Mouse (Mus musculus) liver, embryonic 15.5 days (tissue): ENCODE measurements at regions not wholly inside any gene's neighbourhood (a gene's known extent, or its start where the extent isn't known, plus 50 kb on each side); places are given as distances from the start of the nearest gene placed in this dataset.

Source experiments
- ATAC-seq: fragments of 200-750 bp; cut with Nextera tagmentation; 2 replicates; pipeline ENCODE4 v1.8.0; 2017; ENCODE audit warnings: moderate number of reproducible peaks, mild to moderate bottlenecking, moderate library complexity; ENCODE audit not compliant: insufficient read depth
- H3K27ac ChIP-seq: fragments of 300-500 bp; sonication (generic); replicated peaks from 2 replicates; pipeline ENCODE4 v1.5.1; 2015; ENCODE audit warnings: mild to moderate bottlenecking, inconsistent platforms
- H3K27me3 ChIP-seq: fragments of 300-500 bp; sonication (generic); 2 replicates; pipeline ENCODE4 v1.6.1; 2015; ENCODE audit warnings: mild to moderate bottlenecking, inconsistent platforms
- H3K36me3 ChIP-seq: fragments of 300-500 bp; sonication (generic); replicated peaks from 2 replicates; pipeline ENCODE4 v1.6.1; 2015; ENCODE audit warnings: moderate library complexity, mild to moderate bottlenecking, inconsistent platforms
- H3K4me1 ChIP-seq: fragments of 300-500 bp; sonication (generic); replicated peaks from 2 replicates; pipeline ENCODE4 v1.6.1; 2015; ENCODE audit warnings: inconsistent platforms
- H3K4me2 ChIP-seq: fragments of 300-500 bp; sonication (generic); 2 replicates; pipeline ENCODE4 v1.6.1; 2015; ENCODE audit warnings: moderate library complexity, mild to moderate bottlenecking, inconsistent platforms
- H3K4me3 ChIP-seq: fragments of 300-500 bp; sonication (generic); replicated peaks from 2 replicates; pipeline ENCODE4 v1.5.1; 2015; ENCODE audit warnings: mild to moderate bottlenecking, inconsistent platforms
- H3K9ac ChIP-seq: fragments of 300-500 bp; sonication (generic); 2 replicates; pipeline ENCODE4 v1.6.1; 2015; ENCODE audit warnings: moderate library complexity, mild to moderate bottlenecking, inconsistent platforms
- H3K9me3 ChIP-seq: fragments of 300-500 bp; sonication (generic); replicated peaks from 2 replicates; pipeline ENCODE4 v1.6.1; 2016; ENCODE audit warnings: inconsistent platforms
- WGBS: fragments of 180-500 bp; shearing (Covaris S2); methylation state at CpG from one replicate; pipeline ENCODE4 v1.1.7; 2015; ENCODE audit warnings: mixed read lengths; ENCODE audit not compliant: insufficient replicate concordance; 5-methylcytosine and 5-hydroxymethylcytosine counted together

GRCm38 (mm10) chr11:64884518-64884917, 94.3 kb upstream of the Elac2 start:
- Histone ChIP-seq H3K9me3 (no peaks in the 10 kb centered on the region), H3K27ac (no peak overlapping the region), H3K36me3 (no peaks in the 10 kb centered on the region), H3K4me1 (peaks cover 6% of the 10 kb centered on the region; the same call in 1 of the 2 replicates), H3K4me2 (no peak overlapping the region), H3K4me3 (no peak overlapping the region), H3K9ac (no peak overlapping the region), H3K27me3 (peaks cover 36% of the 10 kb centered on the region)
- ATAC-seq = no peak
- 30% methylated on average over 2 of the region's 2 CpGs for WGBS

- Histone ChIP-seq H3K4me2 (no peak overlapping the region), H3K27me3 (peaks cover 21% of the 10 kb centered on the region; the same call in 1 of the 2 replicates), H3K9me3 (no peaks in the 10 kb centered on the region), H3K4me3 (no peak overlapping the region), H3K27ac (no peak overlapping the region), H3K9ac (no peak overlapping the region), H3K4me1 (peaks cover 11% of the 10 kb centered on the region; the same call in 1 of the 2 replicates), H3K36me3 (no peaks in the 10 kb centered on the region)
- no peak for ATAC-seq
- 61% methylated on average over 11 of the region's 11 CpGs for WGBS
Observed at GRCm38 (mm10) chr11:64889335-64890020, 89.4 kb upstream of the Elac2 start.

- Histone ChIP-seq H3K9ac (no peak overlapping the region), H3K4me3 (no peak overlapping the region), H3K4me1 (peaks cover 11% of the 10 kb centered on the region; the same call in 1 of the 2 replicates), H3K9me3 (no peaks in the 10 kb centered on the region), H3K4me2 (no peak overlapping the region), H3K36me3 (no peaks in the 10 kb centered on the region), H3K27ac (no peak overlapping the region), H3K27me3 (peaks cover 21% of the 10 kb centered on the region; the same call in 1 of the 2 replicates)
- WGBS = 24% methylated on average over 3 of the region's 3 CpGs
- ATAC-seq = peak; percentile 60; the same call in 1 of the 2 replicates
Observed at GRCm38 (mm10) chr11:64890776-64891175, 88.1 kb upstream of the Elac2 start.

- 66% methylated on average over 14 of the region's 14 CpGs for WGBS
- Histone ChIP-seq H3K9ac (no peak overlapping the region), H3K4me2 (no peak overlapping the region), H3K4me1 (peaks cover 3% of the 10 kb centered on the region; the same call in 1 of the 2 replicates), H3K9me3 (no peaks in the 10 kb centered on the region), H3K36me3 (no peaks in the 10 kb centered on the region), H3K4me3 (no peak overlapping the region), H3K27me3 (peaks cover 16% of the 10 kb centered on the region), H3K27ac (no peak overlapping the region)
- ATAC-seq = no peak
Observed at GRCm38 (mm10) chr11:64895804-64896466, 82.9 kb upstream of the Elac2 start.

- no peak for ATAC-seq
- H3K27ac ChIP-seq = no peak overlapping the region
- peaks cover 20% of the 10 kb centered on the region; the same call in 1 of the 2 replicates for H3K27me3 ChIP-seq
- H3K4me2 ChIP-seq = no peak overlapping the region
- 24% methylated on average over 17 of the region's 17 CpGs for WGBS
- no peaks in the 10 kb centered on the region for H3K36me3 ChIP-seq
- H3K4me3 ChIP-seq = no peak overlapping the region
- no peaks in the 10 kb centered on the region for H3K9me3 ChIP-seq
- H3K9ac ChIP-seq = no peak overlapping the region
- H3K4me1 ChIP-seq = peaks cover 3% of the 10 kb centered on the region; the same call in 1 of the 2 replicates
Observed at GRCm38 (mm10) chr11:64898758-64899586, 79.9 kb upstream of the Elac2 start.

GRCm38 (mm10) chr11:64899587-64900278, 79.1 kb upstream of the Elac2 start:
- WGBS = 57% methylated on average over 15 of the region's 15 CpGs
- no peak overlapping the region for H3K27ac ChIP-seq
- H3K9me3 ChIP-seq = no peaks in the 10 kb centered on the region
- no peak overlapping the region for H3K4me3 ChIP-seq
- H3K4me2 ChIP-seq = no peak overlapping the region
- no peaks in the 10 kb centered on the region for H3K36me3 ChIP-seq
- H3K4me1 ChIP-seq = peaks cover 3% of the 10 kb centered on the region; the same call in 1 of the 2 replicates
- no peak for ATAC-seq
- no peak overlapping the region for H3K9ac ChIP-seq
- peaks cover 20% of the 10 kb centered on the region; the same call in 1 of the 2 replicates for H3K27me3 ChIP-seq

DNA sequence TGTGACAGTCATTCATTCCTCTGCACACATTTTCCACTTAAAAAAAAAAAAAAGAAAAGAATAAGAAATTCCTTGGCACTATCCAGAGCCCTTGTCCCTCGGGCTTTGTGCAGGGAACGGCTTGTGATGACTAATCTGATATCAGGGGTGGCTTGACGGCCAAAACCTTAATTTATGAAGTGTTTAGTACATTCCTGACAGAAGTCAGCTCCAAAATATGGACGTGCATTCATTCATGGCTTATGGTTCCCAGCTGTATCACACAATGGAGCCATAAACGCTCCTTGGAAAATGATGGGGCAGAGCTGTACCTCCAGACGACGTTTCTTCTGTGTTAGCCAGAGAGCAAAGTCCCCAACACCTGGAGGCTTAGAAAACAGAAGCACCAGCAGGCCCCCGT, 62.1 kb upstream of the Elac2 start:
- no peak for ATAC-seq
- H3K27me3 ChIP-seq = peaks cover 2% of the 10 kb centered on the region; the same call in 1 of the 2 replicates
- H3K4me1 ChIP-seq = no peaks in the 10 kb centered on the region
- H3K9me3 ChIP-seq = no peaks in the 10 kb centered on the region
- WGBS = 46% methylated on average over 8 of the region's 8 CpGs
- no peak overlapping the region for H3K27ac ChIP-seq
- no peak overlapping the region for H3K4me3 ChIP-seq
- H3K4me2 ChIP-seq = no peak overlapping the region
- no peak overlapping the region for H3K9ac ChIP-seq
- no peaks in the 10 kb centered on the region for H3K36me3 ChIP-seq

GRCm38 (mm10) chr11:64917301-64917700, 61.5 kb upstream of the Elac2 start:
- no peak for ATAC-seq
- WGBS = 63% methylated on average over 4 of the region's 4 CpGs
- no peaks in the 10 kb centered on the region for H3K36me3 ChIP-seq

DNA sequence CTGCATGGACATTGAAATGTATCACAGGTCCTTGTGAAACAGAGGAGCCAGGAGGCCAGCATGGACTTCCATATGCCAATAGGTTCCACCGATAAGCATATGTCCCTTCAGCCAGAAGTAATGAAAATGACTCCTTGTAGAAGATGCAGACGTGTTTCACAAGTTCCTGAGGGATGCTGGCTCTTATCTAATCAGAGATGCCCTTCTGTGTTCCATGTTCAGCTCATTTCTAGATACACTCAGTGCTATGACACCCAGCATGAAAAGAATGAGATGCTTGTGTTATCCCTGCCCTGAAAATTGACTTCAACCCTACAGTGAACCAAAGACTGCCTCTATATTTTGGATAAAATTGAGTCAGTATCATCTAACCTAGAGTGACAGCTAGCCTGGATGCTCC, 53.8 kb upstream of the Elac2 start:
- peak; percentile 56; the same call in 1 of the 2 replicates for ATAC-seq
- H3K4me2 ChIP-seq = no peak overlapping the region
- WGBS = 45% methylated on average over 2 of the region's 2 CpGs
- H3K36me3 ChIP-seq = no peaks in the 10 kb centered on the region
- no peak overlapping the region for H3K27ac ChIP-seq
- H3K9me3 ChIP-seq = no peaks in the 10 kb centered on the region
- H3K27me3 ChIP-seq = peaks cover 6% of the 10 kb centered on the region; the same call in 1 of the 2 replicates
- H3K4me3 ChIP-seq = no peak overlapping the region
- H3K9ac ChIP-seq = no peak overlapping the region
- H3K4me1 ChIP-seq = peaks cover 33% of the 10 kb centered on the region

More at GRCm38 (mm10) chr11:64917301-64917700, 61.5 kb upstream of the Elac2 start:
- Histone ChIP-seq H3K4me1 (no peaks in the 10 kb centered on the region), H3K4me3 (no peak overlapping the region), H3K27ac (no peak overlapping the region), H3K27me3 (peaks cover 3% of the 10 kb centered on the region; the same call in 1 of the 2 replicates), H3K4me2 (no peak overlapping the region), H3K9ac (no peak overlapping the region), H3K9me3 (no peaks in the 10 kb centered on the region)

- Histone ChIP-seq H3K9me3 (no peaks in the 10 kb centered on the region), H3K27me3 (peaks cover 6% of the 10 kb centered on the region; the same call in 1 of the 2 replicates), H3K4me1 (peaks cover 41% of the 10 kb centered on the region), H3K27ac (peak overlapping the region; percentile 20; the same call in 1 of the 2 replicates), H3K4me3 (no peak overlapping the region), H3K4me2 (no peak overlapping the region), H3K36me3 (no peaks in the 10 kb centered on the region), H3K9ac (no peak overlapping the region)
- ATAC-seq = 0 out of 2 replicates have a peak, but pooled peaks have one; percentile 10
- WGBS = 28% methylated on average over 1 of the region's 1 CpGs
Observed at GRCm38 (mm10) chr11:64925970-64926369, 52.9 kb upstream of the Elac2 start.
